Mouse (Mus musculus) heart, embryonic 13.5 days (tissue): Measurements from ENCODE around the gene Olfr982. TPM values are rescaled to one million over a fixed set of nuclear protein-coding genes. Genes with fewer than 3 reads are reported as not detected.

Experiments used
- ATAC-seq: fragments of 200-750 bp; cut with Nextera tagmentation; 2 replicates; pipeline ENCODE4 v1.8.0; 2017; ENCODE audit warnings: moderate TSS enrichment; ENCODE audit not compliant: insufficient number of reproducible peaks, low FRiP score, low TSS enrichment; ENCODE audit errors: extremely low read depth
- H3K27ac ChIP-seq: fragments of 300-500 bp; sonication (generic); replicated peaks from 2 replicates; pipeline ENCODE4 v1.5.1; 2015; ENCODE audit warnings: moderate library complexity, mild to moderate bottlenecking, inconsistent platforms
- H3K27me3 ChIP-seq: fragments of 300-500 bp; sonication (generic); replicated peaks from 2 replicates; pipeline ENCODE4 v1.6.1; 2015; ENCODE audit warnings: mild to moderate bottlenecking, inconsistent platforms
- H3K36me3 ChIP-seq: fragments of 300-500 bp; sonication (generic); 2 replicates; pipeline ENCODE4 v1.6.1; 2015; ENCODE audit warnings: mild to moderate bottlenecking, inconsistent platforms
- H3K4me1 ChIP-seq: fragments of 300-500 bp; sonication (generic); 2 replicates; pipeline ENCODE4 v1.6.1; 2015; ENCODE audit warnings: inconsistent platforms
- H3K4me2 ChIP-seq: fragments of 300-500 bp; sonication (generic); 2 replicates; pipeline ENCODE4 v1.6.1; 2015; ENCODE audit warnings: inconsistent platforms, mild to moderate bottlenecking, moderate library complexity
- H3K4me3 ChIP-seq: fragments of 300-500 bp; sonication (generic); 2 replicates; pipeline ENCODE4 v1.5.1; 2015; ENCODE audit warnings: moderate library complexity, mild to moderate bottlenecking, inconsistent platforms
- H3K9ac ChIP-seq: fragments of 300-500 bp; sonication (generic); 2 replicates; pipeline ENCODE4 v1.6.1; 2015; ENCODE audit warnings: inconsistent platforms, mild to moderate bottlenecking, moderate library complexity
- H3K9me3 ChIP-seq: fragments of 300-500 bp; sonication (generic); 2 replicates; pipeline ENCODE4 v1.6.1; 2016; ENCODE audit warnings: inconsistent platforms
- WGBS: fragments of 180-500 bp; shearing (Covaris S2); methylation state at CpG from one replicate; pipeline ENCODE4 v1.1.7; 2015; ENCODE audit warnings: mixed read lengths; 5-methylcytosine and 5-hydroxymethylcytosine counted together
- polyA plus RNA-seq: library from polyadenylated mRNA; unstranded; fragments of >200 nt; fragmentation: Nextera tagmentation; extraction: Ambion mirVana; gene quantifications from 2 replicates; pipeline ENCODE4 v1.2.1, GENCODE M21; 2015

Gene Olfr982
- not detected in 2 replicates for polyA plus RNA-seq

- 71% methylated on average over 2 of the region's 2 CpGs for WGBS
- H3K27ac ChIP-seq = no peak within 1 kb of the TSS
- H3K9ac ChIP-seq = no peak within 1 kb of the TSS
- H3K4me1 ChIP-seq = no peaks in the 10 kb centered on the region
- no peaks in the 10 kb centered on the region for H3K27me3 ChIP-seq
- H3K4me2 ChIP-seq = no peak within 1 kb of the TSS
- H3K36me3 ChIP-seq = no peaks in the 10 kb centered on the region
- no peak within 1 kb of the TSS for H3K4me3 ChIP-seq
- no peaks in the 10 kb centered on the region for H3K9me3 ChIP-seq
- no peak for ATAC-seq
These were observed at the start of gene Olfr982 for GRCm38 (mm10) chr9:40073529-40073928. Gene Olfr982, plus strand, starts transcription at chr9:40073829.

DNA sequence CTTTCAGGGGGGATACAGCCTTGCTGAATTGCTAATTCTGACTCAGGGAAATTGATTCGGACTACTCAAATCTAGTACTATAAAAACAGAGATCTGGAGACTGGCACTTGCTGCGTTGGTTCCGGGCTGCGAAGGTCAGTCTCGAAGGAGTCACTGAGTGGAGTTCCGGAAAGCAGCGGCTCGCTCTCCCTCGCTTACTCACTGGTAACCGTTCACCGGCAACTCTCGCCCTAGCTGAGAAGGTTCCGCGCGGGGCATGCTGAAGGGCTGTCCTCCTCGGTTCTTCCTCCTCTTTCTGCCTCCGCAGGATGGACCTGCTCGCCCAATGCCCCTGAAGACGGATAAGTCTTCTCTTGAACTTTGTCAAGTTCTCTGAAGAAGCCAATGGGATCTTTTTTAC, 23.5 kb upstream of the Olfr982 start:
- no peaks in the 10 kb centered on the region for H3K9me3 ChIP-seq
- 84% methylated on average over 19 of the region's 19 CpGs for WGBS
- H3K36me3 ChIP-seq = no peaks in the 10 kb centered on the region
- no peak overlapping the region for H3K9ac ChIP-seq
- ATAC-seq = no peak
- no peak overlapping the region for H3K4me2 ChIP-seq
- no peaks in the 10 kb centered on the region for H3K4me1 ChIP-seq
- no peaks in the 10 kb centered on the region for H3K27me3 ChIP-seq
- no peak overlapping the region for H3K4me3 ChIP-seq
- no peak overlapping the region for H3K27ac ChIP-seq

GRCm38 (mm10) chr9:40093495-40093894, 19.9 kb downstream of the Olfr982 start, which contains the start of gene Olfr983:
Gene Olfr983, minus strand, starts transcription at chr9:40093595.
- WGBS = 67% methylated on average over 2 of the region's 2 CpGs
- ATAC-seq = no peak
- no peak within 1 kb of the TSS for H3K9ac ChIP-seq
- no peaks in the 10 kb centered on the region for H3K4me1 ChIP-seq
- H3K27ac ChIP-seq = no peak within 1 kb of the TSS
- H3K4me3 ChIP-seq = no peak within 1 kb of the TSS
- H3K4me2 ChIP-seq = no peak within 1 kb of the TSS
- no peaks in the 10 kb centered on the region for H3K9me3 ChIP-seq
- H3K27me3 ChIP-seq = no peaks in the 10 kb centered on the region
- H3K36me3 ChIP-seq = no peaks in the 10 kb centered on the region

DNA sequence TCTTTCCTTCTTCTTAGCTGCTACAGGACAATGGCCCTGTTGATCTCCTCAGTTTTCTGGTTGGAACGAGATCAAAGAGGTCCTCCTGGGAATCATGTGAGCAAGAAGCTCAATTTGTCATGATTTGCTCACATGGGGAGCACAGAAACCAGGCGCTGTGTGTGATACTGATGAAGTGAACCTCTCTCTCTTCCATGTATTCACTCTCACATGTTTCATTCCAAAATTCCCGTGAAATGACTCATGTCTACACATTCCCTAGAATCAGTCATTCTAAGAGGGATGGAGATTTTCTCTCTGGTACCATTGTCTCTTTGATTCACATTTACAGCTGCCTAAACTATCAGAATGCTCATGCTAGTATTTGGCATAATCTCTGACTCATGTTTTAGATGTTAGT, 21.1 kb downstream of the Olfr982 start:
- 55% methylated on average over 3 of the region's 3 CpGs for WGBS
- H3K4me1 ChIP-seq = no peaks in the 10 kb centered on the region
- H3K4me3 ChIP-seq = no peak overlapping the region
- no peaks in the 10 kb centered on the region for H3K36me3 ChIP-seq
- H3K27ac ChIP-seq = no peak overlapping the region
- no peak overlapping the region for H3K9ac ChIP-seq
- no peak overlapping the region for H3K4me2 ChIP-seq
- no peaks in the 10 kb centered on the region for H3K9me3 ChIP-seq
- no peak for ATAC-seq
- no peaks in the 10 kb centered on the region for H3K27me3 ChIP-seq

DNA sequence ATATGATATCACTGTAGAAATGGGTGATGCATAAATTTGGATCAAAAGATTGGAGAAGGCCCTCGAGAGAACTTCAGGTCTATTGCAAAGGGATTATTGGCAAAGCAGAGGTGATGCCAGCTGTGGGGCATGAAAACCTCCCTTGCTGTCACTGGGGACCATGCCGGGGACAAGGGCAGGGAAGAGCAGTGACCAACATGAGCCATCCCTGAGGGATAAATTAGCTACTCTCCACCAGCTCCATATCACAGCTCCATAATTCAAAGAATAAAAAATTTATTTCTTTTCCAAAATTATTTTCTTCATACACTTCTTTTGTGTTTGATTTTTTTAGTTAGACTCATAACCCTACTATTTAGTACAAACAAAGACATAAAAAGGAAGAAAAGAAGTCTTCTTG, 40.5 kb downstream of the Olfr982 start, which contains the start of gene Olfr984:
Gene Olfr984 (minus strand): TSS at position 101 of the 400 bp plus-strand sequence.
- H3K9me3 ChIP-seq = no peaks in the 10 kb centered on the region
- no peak within 1 kb of the TSS for H3K9ac ChIP-seq
- no peak within 1 kb of the TSS for H3K27ac ChIP-seq
- ATAC-seq = no peak
- H3K4me2 ChIP-seq = no peak within 1 kb of the TSS
- H3K36me3 ChIP-seq = no peaks in the 10 kb centered on the region
- H3K27me3 ChIP-seq = no peaks in the 10 kb centered on the region
- no peak within 1 kb of the TSS for H3K4me3 ChIP-seq
- H3K4me1 ChIP-seq = no peaks in the 10 kb centered on the region
- WGBS = 73% methylated on average over 2 of the region's 2 CpGs

DNA sequence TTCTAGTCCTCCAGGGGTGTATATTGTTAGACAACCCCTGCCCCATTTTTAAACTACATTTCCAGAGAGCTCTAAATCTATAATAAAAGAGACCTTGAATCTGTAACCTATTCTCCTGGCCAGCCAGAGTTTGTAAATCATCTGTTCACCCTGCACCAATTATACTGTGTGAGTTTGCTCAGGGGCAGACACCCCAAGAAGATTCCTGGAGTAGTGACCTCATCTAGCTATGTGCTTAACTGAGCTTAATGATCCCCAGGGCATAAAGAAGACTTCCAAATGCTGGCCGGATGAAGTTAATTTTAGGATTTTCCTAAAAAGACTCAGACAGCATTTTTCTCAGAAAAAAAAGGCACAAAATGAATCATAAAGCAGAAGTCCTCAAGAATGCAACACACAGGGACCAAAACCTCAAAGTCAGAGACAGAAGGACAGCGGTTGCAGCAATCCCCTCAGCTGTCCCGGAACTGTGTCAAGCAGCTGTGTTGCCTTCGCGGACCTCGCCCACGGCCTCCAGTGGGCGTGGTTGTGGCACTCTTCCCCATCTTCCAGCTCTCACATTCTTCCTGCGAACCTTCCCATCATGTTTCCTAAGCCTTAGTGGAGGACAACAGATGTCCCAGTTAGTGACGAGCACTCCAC, 43.1 kb downstream of the Olfr982 start:
- no peak for ATAC-seq
- Histone ChIP-seq H3K9ac (no peak overlapping the region), H3K4me1 (no peaks in the 10 kb centered on the region), H3K27me3 (no peaks in the 10 kb centered on the region), H3K4me2 (no peak overlapping the region; the same call in 1 of the 2 replicates), H3K4me3 (no peak overlapping the region), H3K9me3 (no peaks in the 10 kb centered on the region), H3K27ac (no peak overlapping the region), H3K36me3 (no peaks in the 10 kb centered on the region)
- WGBS = 45% methylated on average over 10 of the region's 10 CpGs

DNA sequence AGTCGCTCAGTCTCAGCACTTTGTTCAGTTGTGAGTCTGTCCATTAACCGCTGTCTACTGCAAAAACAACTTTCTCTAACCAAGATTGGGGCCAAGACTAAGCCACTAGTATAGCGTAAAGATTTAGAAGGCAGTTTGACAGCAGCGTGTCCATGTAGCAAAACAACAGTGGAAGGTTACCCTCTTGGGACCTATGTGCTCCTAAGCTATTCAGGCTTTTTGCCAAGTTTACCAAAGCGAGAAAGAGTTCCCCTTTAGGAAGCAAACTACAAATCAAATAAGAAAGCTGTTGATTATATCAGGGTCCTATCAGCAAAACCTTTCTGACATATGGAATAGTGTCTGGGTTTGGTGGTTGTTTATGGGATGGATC, 43.6 kb downstream of the Olfr982 start:
- Histone ChIP-seq H3K36me3 (no peaks in the 10 kb centered on the region), H3K27me3 (no peaks in the 10 kb centered on the region), H3K4me2 (no peak overlapping the region; the same call in 1 of the 2 replicates), H3K4me1 (no peaks in the 10 kb centered on the region), H3K9me3 (no peaks in the 10 kb centered on the region), H3K27ac (no peak overlapping the region), H3K9ac (no peak overlapping the region), H3K4me3 (no peak overlapping the region)
- no peak for ATAC-seq
- 71% methylated on average over 5 of the region's 5 CpGs for whole genome bisulfite sequencing

Other genes starting within 250 kb of the Olfr982 start
- not detected in 2 replicates for gene Olfr971, start 237.0 kb upstream of the Olfr982 start, polyA plus RNA-seq
- gene Olfr972, start 207.4 kb upstream of the Olfr982 start, polyA plus RNA-seq = not detected in 2 replicates
- not detected in 2 replicates for gene Olfr229, start 166.5 kb upstream of the Olfr982 start, polyA plus RNA-seq
- not detected in 2 replicates for gene Olfr974, start 136.3 kb upstream of the Olfr982 start, polyA plus RNA-seq
- gene Olfr975, start 121.8 kb upstream of the Olfr982 start, polyA plus RNA-seq = not detected in 2 replicates
- gene Olfr976, start 112.7 kb upstream of the Olfr982 start, polyA plus RNA-seq = not detected in 2 replicates
- gene Olfr978, start 81.7 kb upstream of the Olfr982 start, polyA plus RNA-seq = not detected in 2 replicates
- not detected in 2 replicates for gene Olfr979, start 70.4 kb upstream of the Olfr982 start, polyA plus RNA-seq
- gene Olfr980, start 64.2 kb upstream of the Olfr982 start, polyA plus RNA-seq = not detected in 2 replicates
- not detected in 2 replicates for gene Olfr981, start 52.4 kb upstream of the Olfr982 start, polyA plus RNA-seq
- gene Olfr983, start 19.8 kb downstream of the Olfr982 start, polyA plus RNA-seq = not detected in 2 replicates
- not detected in 2 replicates for gene Olfr984, start 40.4 kb downstream of the Olfr982 start, polyA plus RNA-seq
- not detected in 2 replicates for gene Olfr985, start 56.4 kb downstream of the Olfr982 start, polyA plus RNA-seq
- not detected in 2 replicates for gene Tmem225, start 74.3 kb downstream of the Olfr982 start, polyA plus RNA-seq
- 0.08 TPM in 1 of 2 replicates, not detected in the other for gene Olfr986, start 107.1 kb downstream of the Olfr982 start, polyA plus RNA-seq
- 3.7 and 3.8 TPM in 2 replicates for gene Zfp202, start 118.5 kb downstream of the Olfr982 start, polyA plus RNA-seq
- gene Scn3b, start 195.4 kb downstream of the Olfr982 start, polyA plus RNA-seq = 0.69 and 1.3 TPM in 2 replicates